Mouse (Mus musculus) yolk sac, embryonic 10.5 days (tissue): ENCODE results near the gene Slc16a5.
"Not testable (repeated sequence)": the region's sequence is repeated elsewhere in the genome, so short reads cannot be mapped to it uniquely, and the experiment has no call there.

Source experiments
- DNase-seq: peaks from one replicate; pipeline ENCODE4 v3.0.0-alpha.2; 2017; ENCODE audit warnings: low spot score

Gene Slc16a5

DNA sequence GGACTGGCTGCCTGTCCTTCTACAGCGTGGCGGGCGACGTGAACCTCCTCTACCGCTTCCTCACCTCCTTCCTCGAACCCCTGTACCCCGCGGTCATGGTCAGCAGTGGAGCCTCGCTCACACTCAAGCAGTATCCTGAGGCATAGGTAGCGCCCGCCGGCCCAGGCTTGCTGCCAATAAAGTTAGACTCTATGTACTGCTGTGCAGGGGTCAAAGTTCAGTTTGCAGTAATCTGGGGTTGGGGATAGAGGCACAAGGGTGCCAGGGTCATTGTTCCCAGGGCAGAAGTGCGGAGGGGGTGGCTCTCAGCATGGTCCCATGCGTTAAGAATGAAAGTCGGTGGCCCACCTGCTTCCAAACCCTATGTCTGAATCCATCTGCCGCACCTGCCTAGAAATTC lies 14.2 kb upstream of the Slc16a5 start:
- peak; percentile 68 for DNase-seq

DNA sequence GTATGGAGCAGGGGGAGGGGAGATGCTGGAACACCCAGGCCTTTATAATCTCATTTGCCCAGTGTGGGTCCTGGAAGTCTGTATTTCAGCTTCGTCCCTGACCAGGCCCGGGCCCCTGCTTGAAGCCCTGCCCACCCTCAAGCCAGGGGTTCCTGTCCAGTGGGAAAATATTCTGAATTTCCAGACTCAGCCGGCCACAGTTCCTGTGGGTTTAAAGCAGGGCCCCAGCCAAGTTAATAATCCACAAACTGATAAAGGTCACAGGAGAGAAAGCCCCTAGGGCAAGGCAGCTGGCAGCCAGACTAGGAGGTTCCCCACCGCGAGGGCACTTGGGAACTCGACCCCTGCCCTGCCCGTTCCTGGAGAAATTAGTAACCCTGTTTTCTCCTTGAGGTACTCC lies 13.3 kb upstream of the Slc16a5 start:
- peak; percentile 73 for DNase-seq

DNA sequence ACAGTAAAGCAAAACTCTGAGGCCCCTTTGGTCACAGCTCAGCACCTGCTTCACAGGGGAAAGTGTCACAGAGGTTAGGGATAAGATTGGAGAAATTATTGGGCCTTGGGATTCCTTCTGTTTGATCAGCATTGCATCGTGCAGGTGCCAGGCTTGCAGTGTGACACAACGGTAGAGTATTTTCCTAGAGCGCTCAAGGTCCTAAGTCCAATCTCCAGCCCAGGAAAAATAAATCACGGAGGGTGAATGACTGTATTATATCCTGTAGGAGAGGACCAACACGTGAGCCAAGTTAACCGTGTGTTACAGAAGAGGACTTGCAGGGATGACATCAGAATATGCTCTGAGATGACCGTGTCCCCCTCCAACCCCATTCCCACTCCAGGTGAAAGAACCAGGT lies 12.1 kb upstream of the Slc16a5 start:
- no peak for DNase-seq

DNA sequence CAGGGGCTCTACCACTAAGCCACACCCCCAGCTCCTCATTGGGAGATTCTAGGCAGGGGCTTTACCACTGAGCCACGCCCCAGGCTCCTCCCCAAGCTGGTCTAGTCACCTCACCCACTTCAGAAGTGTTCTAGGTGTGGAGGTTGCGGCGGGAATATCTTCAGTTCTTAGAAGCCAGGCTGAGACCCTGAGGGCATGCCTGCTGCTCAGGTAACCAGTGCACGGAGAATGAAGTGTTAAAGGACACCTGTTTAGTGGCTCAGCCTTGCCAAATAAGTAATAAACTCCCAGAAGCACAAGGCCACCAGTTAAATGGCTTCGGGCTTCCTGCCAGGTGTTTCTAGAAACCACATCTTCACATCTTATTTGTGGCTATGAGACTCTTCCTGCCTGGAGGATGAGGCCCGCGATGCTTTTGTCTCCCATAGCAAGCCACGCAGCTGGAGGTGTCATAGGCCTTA lies 10.5 kb upstream of the Slc16a5 start:
- DNase-seq = no peak

DNA sequence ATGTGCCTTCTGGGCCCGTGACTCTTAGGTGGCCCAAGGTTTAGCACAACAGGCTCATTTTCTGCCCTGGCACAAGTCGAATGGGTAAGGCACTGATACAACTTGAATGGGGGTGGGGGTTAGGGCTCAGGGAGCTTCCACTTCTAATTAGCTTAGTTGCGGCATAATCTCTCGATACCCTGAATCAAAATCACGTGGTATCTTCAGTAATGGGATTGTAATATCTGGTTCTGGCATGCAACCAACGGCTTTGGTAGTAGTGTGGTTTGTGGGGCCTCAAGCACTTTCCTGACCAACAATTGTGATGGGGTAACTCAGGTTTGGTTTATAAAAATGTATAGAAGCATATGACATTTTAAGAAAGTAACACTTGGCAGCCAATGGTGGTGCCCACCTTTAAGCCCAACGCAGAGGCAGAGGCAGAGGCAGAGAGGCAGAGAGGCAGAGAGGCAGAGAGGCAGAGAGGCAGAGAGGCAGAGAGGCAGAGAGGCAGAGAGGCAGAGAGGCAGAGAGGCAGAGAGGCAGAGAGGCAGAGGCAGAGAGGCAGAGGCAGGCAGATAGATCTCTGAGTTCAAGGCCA lies 9.9 kb upstream of the Slc16a5 start:
- no peak for DNase-seq

DNA sequence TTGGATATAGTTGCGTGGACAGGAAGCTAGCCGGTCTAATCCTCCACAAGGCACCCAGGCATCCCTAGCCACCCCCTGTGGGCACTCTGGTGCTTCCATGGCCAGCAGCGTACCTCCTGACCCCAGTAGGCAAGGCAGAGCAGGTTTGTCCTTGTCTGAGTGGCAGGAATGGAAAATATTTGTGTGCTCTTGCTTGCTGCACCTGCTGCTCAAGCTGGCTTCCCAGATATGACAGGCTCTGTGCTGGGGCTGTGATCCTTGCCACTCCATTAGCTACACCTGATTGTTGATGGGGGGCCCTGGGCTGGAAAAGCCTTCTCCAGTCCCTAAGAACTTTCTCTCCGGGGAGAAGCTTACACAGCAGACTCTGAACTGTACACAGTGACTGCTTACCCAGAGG lies 9.0 kb upstream of the Slc16a5 start:
- no peak for DNase-seq

DNA sequence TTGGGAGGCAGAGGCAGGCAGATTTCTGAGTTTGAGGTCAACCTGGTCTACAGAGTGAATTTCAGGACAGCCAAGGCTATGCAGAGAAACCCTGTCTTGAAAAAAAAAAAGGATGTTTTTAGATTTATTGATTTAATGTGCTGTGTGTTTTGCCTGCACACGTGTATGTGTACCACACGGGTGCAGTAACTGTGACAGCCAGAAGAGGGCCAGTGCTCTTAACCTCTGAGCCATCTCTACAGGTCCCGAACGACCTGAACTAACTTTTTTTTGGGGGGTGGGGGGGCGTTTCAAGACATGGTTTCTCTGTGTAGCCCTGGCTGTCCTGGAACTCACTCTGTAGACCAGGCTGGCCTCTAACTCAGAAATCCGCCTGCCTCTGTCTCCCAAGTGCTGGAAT lies 7.5 kb upstream of the Slc16a5 start:
- not testable (repeated sequence) for DNase-seq

DNA sequence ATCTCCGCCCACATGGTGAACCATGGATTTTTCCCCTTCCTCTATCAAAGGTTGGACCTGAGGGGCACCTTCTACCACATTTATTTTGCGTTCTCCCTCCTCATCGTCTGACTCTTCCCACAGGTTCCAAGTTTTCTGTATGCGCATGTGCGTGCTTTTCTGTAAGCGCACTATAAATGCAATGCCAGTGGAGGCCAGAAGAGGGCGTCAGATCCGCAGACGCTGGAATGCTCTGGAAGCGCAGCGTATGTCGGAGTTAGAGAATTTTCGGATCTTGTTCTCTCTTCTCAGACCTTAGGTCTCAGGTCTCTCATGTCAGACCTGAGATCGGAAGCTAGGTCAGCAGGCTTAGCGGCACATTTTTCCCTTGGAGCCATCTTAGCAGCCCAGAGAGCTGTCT lies 6.7 kb upstream of the Slc16a5 start:
- no peak for DNase-seq

DNA sequence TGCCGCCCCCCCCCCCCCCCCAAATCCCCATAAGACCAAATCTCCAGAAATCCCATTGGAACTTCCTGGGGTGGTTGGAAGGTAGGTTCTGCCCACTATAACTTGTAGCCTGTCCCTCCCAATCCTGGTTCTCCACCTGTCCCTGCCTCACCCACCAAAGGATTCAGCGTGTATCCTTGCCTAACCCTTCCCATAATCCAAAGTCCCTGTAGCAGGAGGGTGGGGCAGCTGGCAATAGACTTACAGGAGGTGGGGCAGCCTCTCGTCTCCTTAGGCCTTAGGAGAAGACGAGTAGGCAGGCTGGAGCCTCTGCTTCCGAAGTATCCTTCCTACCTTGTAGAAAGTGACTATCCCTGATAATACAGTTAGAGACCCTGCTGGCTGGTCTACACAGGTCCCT lies 6.1 kb upstream of the Slc16a5 start:
- no peak for DNase-seq

DNA sequence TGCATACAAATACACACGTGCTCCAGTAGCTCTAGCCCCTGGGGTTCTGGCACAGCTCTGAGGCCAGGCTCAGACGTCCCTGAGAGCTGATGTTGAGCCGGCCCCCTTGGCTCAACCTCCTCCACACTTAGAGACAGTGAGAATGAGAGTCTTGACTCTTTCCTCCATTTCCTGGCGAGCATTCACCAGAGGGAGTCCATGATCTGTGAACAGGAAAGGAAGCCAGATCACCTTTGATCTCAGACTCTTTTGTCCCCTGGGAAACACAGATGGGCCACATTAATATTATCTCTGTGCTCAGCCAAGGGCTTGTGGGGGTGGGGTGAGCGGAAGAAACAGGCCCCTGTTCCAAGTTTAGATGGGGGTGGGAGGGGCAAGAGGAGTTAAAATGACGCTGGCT lies 4.9 kb upstream of the Slc16a5 start:
- DNase-seq = no peak

DNA sequence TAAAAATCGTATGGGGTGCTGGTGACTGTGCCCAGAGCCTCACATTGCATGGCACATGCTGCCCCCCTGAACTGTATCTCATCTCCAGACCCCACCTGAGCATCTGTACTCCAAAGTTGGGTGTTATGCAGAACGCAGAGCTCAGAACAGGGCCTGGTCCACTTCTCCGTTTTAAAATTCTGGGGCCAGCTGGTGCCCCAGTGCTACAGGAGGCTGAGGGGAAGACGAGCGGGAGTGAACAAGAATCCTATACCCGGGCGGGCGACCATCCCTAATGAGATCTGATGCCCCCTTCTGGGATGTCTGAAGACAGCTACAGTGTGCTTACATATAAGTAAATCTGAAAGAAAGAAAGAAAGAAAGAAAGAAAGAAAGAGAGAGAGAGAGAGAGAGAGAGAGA lies 1.3 kb upstream of the Slc16a5 start:
- no peak for DNase-seq

DNA sequence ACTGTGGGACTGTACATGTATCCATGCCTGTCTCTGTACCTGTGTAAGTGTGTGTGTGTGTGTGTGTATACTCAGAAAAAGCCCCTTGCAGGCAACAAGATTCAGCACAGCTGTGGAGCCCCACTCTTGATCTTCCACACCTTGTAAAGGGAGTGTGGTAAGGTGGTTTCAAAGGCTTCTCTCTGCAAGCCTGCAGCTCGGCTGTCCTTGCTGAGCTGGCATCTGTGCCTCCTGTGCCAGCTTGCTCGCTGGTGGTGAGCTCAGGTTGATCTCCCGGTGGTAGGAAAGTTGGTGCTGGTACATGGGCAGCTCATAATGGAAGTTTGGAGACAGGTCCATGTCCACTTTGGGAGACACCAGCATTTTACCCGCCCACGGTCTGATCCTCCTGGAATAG lies 430 bp upstream of the Slc16a5 start:
- DNase-seq = no peak

DNA sequence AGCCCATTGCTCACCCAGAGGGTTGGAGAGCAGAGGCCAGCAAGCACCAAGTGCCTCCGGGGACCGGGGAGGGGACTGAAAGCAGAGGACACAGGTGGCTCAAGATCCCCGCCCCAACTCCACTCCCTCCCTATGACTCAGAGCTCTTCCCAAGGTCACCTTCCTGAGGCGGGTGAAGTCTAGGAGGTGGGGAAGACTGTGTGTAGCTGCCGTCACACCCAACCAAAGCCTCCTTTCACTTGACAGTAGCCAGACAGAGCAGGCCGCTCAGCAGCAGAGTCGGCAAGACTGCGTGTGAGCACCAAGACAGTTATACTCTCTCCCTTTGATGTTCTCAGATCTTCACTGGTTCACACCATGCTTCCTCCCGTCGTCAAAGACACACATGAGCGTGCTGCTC lies 1.1 kb downstream of the Slc16a5 start:
- DNase-seq = no peak

DNA sequence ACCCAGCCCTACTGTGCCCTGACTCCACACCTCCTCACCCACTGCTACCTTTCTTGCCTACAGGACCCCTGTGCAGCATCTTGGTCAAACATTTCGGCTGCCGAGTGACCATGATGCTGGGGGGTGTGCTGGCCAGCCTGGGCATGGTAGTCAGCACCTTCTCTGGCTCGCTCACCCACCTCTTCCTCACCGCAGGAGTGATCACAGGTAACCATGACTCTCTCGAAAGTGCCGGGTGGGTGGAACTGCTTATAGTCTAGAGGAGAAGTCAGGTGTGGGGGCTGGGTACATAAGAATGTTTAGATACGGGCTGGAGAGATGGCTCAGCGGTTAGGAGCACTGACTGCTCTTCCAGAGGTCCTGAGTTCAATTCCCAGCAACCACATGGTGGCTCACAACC lies 2.6 kb downstream of the Slc16a5 start:
- DNase-seq = no peak

DNA sequence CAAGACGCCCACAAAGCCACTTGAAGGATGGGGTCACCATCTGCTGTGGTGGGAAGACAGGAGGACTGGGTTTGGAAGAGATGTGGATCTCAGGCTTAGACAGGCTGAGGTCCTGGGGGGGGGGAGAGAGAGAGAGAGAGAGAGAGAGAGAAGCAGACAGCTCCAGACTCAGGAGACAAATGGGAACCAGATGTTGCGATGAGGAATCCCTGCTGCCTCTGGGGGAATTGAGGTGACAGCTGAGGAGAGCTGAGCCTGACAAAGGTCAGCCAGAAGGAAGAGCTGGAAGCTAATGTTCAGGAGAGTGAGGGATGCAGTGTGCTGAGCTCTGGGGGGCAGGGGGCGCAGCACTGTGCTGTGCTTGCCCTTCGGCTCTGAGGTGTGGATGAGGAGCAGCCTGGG lies 4.9 kb downstream of the Slc16a5 start:
- DNase-seq = no peak

DNA sequence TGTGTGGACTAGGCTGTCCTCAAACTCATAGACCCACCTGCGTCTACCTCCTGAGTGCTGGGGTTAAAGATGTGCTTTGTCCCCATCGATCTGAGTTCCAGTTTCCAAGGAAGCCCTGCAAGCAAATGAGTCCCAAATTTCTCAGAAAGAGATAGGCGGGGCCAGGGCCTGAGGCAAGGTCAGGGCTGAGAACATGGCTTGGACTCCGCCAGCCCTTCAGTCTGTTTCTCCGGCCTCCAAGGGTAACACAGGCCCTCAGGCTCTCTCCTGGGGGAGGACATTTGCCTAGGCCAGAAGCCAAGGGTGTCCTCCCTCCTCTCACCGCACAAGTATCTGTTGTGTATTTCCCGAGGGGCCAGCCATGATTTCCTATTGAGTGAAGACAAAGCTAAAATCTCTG lies 9.9 kb downstream of the Slc16a5 start:
- peak; percentile 62 for DNase-seq

DNA sequence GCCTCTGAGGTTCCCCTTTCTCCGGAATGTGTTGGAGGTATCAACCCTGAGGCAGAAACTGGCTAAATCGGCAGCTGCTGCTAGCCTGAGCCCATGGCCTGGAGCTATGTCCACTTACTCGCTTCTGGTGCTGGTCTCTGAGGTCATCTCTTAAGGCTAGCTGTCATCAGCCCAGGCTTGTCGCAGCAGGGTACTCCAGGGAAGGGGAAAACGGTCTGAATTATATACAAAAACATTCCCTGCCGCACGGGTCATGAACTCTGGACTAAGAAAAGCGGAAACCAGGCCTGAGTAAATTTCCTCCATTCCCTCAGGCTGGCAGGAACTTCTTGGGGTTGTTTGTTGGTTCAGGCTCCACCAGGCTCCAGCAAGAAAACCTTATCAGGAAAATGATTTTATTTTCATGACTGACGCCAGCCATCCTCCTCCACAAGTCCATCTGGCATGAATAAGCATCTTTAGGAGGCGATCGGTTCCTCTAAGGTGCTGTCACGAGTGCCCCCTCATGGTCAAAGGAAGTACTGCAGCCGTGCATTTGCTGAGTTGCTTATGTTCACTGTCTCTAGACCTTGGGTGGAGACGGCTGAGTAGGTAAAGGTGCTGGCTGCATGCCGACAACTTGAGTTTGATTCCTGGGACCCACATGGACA lies 11.5 kb downstream of the Slc16a5 start:
- peak; percentile 88 for DNase-seq

DNA sequence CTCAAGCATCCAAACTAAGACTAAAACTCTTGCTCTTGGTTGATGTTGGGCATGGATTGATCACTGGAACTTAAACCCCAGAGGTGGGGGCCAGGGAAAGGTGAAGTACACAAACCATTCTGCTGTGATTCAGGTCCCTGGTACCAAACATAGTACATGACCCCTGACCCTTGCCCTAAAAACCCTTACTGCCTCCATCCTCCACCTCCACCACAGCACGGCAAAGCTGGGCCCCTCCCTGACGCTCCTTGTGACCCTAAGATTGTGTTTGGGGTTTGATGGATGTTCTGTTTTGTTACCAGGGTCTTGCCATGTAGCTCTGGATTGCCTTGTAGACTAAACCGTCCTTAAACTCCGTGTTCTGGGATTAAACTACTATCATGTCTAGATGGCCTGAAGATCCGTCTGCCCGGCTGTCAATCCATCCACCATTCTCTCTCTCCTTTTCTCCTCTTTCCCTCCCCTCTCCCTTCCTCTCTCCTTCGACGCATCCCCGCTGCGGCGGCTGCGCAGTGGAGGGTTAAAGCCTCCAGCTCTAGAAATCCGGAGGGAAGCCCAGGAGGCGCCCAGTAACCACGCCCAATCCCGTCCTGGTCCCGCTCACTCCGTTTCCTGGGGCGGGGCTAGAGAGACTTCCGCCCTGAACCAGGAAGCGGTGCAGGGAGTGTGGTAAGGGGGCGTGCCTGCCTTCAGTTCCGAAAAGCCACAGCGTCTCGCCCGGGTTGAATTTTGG lies 12.9 kb downstream of the Slc16a5 start, which contains the start of gene Armc7:
Gene Armc7, plus strand, starts transcription at position 643 of the 733 bp plus-strand sequence.
- DNase-seq = peak; percentile 94

DNA sequence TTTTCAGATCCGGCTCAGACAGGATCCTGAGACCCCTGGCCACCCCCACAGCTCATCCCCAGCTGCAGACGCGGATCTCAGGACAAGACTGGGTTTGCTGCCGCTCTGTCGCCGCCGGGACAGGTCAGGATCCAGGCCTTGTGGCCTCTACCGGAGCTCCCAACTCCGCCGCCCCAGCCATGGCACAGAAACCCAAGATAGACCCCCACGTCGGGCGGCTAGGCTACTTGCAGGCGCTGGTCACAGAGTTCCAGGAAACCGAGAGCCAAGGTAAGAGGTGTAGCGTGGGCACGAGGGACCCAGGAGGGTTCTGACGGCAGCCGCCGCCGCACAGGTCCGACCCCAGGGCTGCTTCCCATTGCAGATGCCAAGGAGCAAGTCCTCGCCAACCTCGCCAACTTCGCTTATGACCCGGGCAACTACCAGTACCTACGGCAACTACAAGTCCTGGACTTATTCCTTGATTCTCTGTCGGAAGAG lies 13.5 kb downstream of the Slc16a5 start:
- no peak for DNase-seq

DNA sequence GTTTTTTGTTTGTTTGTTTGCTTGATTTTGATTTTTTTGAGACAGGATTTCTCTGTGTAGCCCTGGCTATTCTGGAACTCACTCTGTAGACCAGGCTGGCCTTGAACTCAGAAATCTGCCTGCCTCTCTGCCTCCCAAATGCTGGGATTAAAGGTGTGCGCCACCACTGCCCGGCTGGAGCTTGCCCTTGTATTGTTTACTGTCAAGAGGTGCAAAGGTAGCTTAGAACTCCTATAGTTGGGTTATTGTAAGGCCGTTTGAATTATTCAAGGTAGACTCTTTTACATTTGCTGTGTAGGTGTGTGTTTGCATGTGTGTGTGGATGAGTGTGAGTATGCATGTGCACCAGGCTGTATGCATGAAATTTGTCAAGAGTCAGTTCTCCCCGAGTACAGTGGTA lies 14.4 kb downstream of the Slc16a5 start:
- DNase-seq = not testable (repeated sequence)

DNA sequence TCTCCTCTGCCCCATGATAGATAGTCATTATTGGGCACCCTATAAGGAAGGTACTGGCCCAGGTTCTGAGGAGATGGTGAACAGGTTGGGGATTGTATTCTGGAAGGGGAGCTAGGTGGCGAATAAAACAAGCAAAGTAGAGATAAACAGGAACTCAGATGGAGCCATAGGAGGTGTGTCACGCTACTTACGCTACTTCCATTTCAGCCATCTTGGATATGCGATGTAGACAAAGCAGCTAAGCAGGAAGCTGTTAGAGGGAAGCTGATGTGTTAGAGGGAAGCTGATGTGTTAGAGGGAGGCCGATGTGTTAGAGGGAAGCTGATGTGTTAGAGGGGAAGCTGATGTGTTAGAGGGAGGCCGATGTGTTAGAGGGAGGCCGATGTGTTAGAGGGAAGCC lies 15.1 kb downstream of the Slc16a5 start:
- DNase-seq = not testable (repeated sequence)

DNA sequence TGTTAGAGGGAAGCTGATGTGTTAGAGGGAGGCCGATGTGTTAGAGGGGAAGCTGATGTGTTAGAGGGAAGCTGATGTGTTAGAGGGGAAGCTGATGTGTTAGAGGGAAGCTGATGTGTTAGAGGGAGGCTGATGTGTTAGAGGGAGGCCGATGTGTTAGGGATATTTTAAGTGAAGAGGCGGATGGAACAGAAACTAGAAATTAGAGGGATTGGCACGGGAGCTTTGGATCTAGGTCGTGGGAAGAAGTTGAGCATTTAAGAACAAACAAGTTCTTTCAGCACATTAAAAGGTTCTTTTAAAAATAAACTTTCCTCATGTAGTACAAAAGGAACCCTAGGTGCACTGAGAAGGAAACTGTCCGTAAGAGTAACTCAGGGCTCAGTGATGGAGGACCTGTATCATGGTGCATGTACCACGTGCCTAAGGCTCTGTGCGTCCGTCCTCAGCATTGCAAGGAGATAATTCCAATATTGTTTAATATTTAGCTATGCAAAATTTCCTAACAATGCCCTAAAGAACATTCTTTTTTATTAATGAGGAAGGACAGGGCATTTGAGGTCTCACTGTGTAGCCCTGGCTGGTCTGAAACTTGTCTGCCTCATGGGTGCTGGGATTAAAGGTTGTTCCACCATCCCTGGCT lies 16.1 kb downstream of the Slc16a5 start:
- DNase-seq = no peak
